Mouse (Mus musculus): ENCODE measurements around the gene Serpinb1b.
A peak's percentile ranks its signal among the peaks of the same experiment; 100 is the strongest.

GRCm38 (mm10) chr13:33080356-33080755 lies 2.0 kb downstream of the Serpinb1b start:
- TF ChIP-seq CTCF (IDR thresholded peaks at IDR 0.05; ENCODE audit: low read depth) (peak; percentile 64), EP300 (IDR thresholded peaks at IDR 0.05; ENCODE audit: low read depth) (no peak)

All from liver, postnatal 0 days (tissue).